Mouse (Mus musculus) kidney, embryonic 16.5 days (tissue): ENCODE measurements around the gene Ints11. TPM values are rescaled to one million over a fixed set of nuclear protein-coding genes. Genes with fewer than 3 reads are reported as not detected.

ENCODE experiments used
- ATAC-seq: fragments of 200-750 bp; cut with Nextera tagmentation; 2 replicates; pipeline ENCODE4 v1.8.0; 2017; ENCODE audit warnings: moderate TSS enrichment; ENCODE audit not compliant: low FRiP score, low TSS enrichment
- H3K27ac ChIP-seq: fragments of 300-500 bp; sonication (generic); 2 replicates; pipeline ENCODE4 v1.5.1; 2014; ENCODE audit warnings: low read length
- H3K27me3 ChIP-seq: fragments of 300-500 bp; sonication (generic); 2 replicates; pipeline ENCODE4 v1.6.1; 2014; ENCODE audit warnings: low read length, control low read depth, mixed read lengths; ENCODE audit not compliant: insufficient read depth
- H3K36me3 ChIP-seq: fragments of 300-500 bp; sonication (generic); 2 replicates; pipeline ENCODE4 v1.6.1; 2014; ENCODE audit warnings: low read length, control low read depth, mixed read lengths; ENCODE audit not compliant: insufficient read depth
- H3K4me1 ChIP-seq: fragments of 300-500 bp; sonication (generic); 2 replicates; pipeline ENCODE4 v1.6.1; 2014; ENCODE audit warnings: low read length, control low read depth, mixed read lengths; ENCODE audit not compliant: insufficient read depth
- H3K4me2 ChIP-seq: fragments of 300-500 bp; sonication (generic); replicated peaks from 2 replicates; pipeline ENCODE4 v1.6.1; 2014; ENCODE audit warnings: low read depth, low read length
- H3K4me3 ChIP-seq: fragments of 300-500 bp; sonication (generic); 2 replicates; pipeline ENCODE4 v1.5.1; 2014; ENCODE audit warnings: mild to moderate bottlenecking, low read length
- H3K9ac ChIP-seq: fragments of 300-500 bp; sonication (generic); replicated peaks from 2 replicates; pipeline ENCODE4 v1.6.1; 2014; ENCODE audit warnings: low read length
- H3K9me3 ChIP-seq: fragments of 300-500 bp; sonication (generic); 2 replicates; pipeline ENCODE4 v1.6.1; 2016; ENCODE audit warnings: low read length, control low read depth
- WGBS: fragments of 180-500 bp; shearing (Covaris S2); extraction: QIAGEN DNeasy Blood & Tissue Kit; methylation state at CpG from one replicate; pipeline ENCODE4 v1.1.7; 2014; 5-methylcytosine and 5-hydroxymethylcytosine counted together
- polyA plus RNA-seq: library from polyadenylated mRNA; unstranded; fragments of >200 nt; fragmentation: Nextera tagmentation; extraction: Ambion mirVana; gene quantifications from 2 replicates; pipeline ENCODE4 v1.2.1, GENCODE M21; 2015

The Ints11 gene
- polyA plus RNA-seq, 1 experiment from 2014 or later = 80.1 TPM

- H3K9me3 ChIP-seq = no peaks in the 10 kb centered on the region
- no peak overlapping the region for H3K9ac ChIP-seq
- H3K4me2 ChIP-seq = no peak overlapping the region
- peaks cover 18% of the 10 kb centered on the region for H3K4me1 ChIP-seq
- no peak for ATAC-seq
- peaks cover 51% of the 10 kb centered on the region for H3K36me3 ChIP-seq
- 93% methylated on average over 9 of the region's 9 CpGs for WGBS
- no peak overlapping the region for H3K27ac ChIP-seq
- H3K4me3 ChIP-seq = no peak overlapping the region
- H3K27me3 ChIP-seq = no peaks in the 10 kb centered on the region
These were observed 18.8 kb downstream of the Ints11 start for GRCm38 (mm10) chr4:155888181-155888580.

GRCm38 (mm10) chr4:155889316-155889715 is 20.0 kb downstream of the Ints11 start:
- Histone ChIP-seq H3K27me3 (no peaks in the 10 kb centered on the region), H3K4me3 (no peak overlapping the region), H3K36me3 (peaks cover 49% of the 10 kb centered on the region), H3K27ac (no peak overlapping the region), H3K4me2 (no peak overlapping the region), H3K9ac (no peak overlapping the region), H3K9me3 (no peaks in the 10 kb centered on the region), H3K4me1 (peaks cover 25% of the 10 kb centered on the region)
- 88% methylated on average over 5 of the region's 5 CpGs for WGBS
- ATAC-seq = no peak

GRCm38 (mm10) chr4:155891011-155891471 is 21.7 kb downstream of the Ints11 start:
- H3K36me3 ChIP-seq = peaks cover 36% of the 10 kb centered on the region
- H3K27ac ChIP-seq = 0 out of 2 replicates have a peak overlapping the region, but pooled peaks have one; percentile 20
- H3K4me1 ChIP-seq = peaks cover 37% of the 10 kb centered on the region
- peak overlapping the region; percentile 87 for H3K9ac ChIP-seq
- H3K4me3 ChIP-seq = peak overlapping the region; percentile 82
- under 1% methylated on average over 34 of the region's 34 CpGs for WGBS
- no peaks in the 10 kb centered on the region for H3K27me3 ChIP-seq
- H3K4me2 ChIP-seq = peak overlapping the region; percentile 97
- H3K9me3 ChIP-seq = no peaks in the 10 kb centered on the region
- ATAC-seq = peak; percentile 0; the same call in 1 of the 2 replicates

- Histone ChIP-seq H3K4me1 (peaks cover 37% of the 10 kb centered on the region), H3K9ac (peak within 1 kb of the TSS; percentile 87), H3K27me3 (no peaks in the 10 kb centered on the region), H3K27ac (peak within 1 kb of the TSS; percentile 97), H3K4me2 (peak within 1 kb of the TSS; percentile 97), H3K9me3 (no peaks in the 10 kb centered on the region), H3K36me3 (peaks cover 31% of the 10 kb centered on the region), H3K4me3 (peak within 1 kb of the TSS; percentile 82)
- peak; percentile 89 for ATAC-seq
- WGBS = under 1% methylated on average over 52 of the region's 52 CpGs
These were observed 22.2 kb downstream of the Ints11 start, which contains the start of the genes Pusl1 and Acap3 for GRCm38 (mm10) chr4:155891551-155892001. Gene Pusl1, minus strand, starts transcription at chr4:155891781. Gene Acap3, plus strand, starts transcription at chr4:155891822.

- Histone ChIP-seq H3K4me2 (peak overlapping the region; percentile 97), H3K27me3 (no peaks in the 10 kb centered on the region), H3K4me1 (peaks cover 37% of the 10 kb centered on the region), H3K9me3 (no peaks in the 10 kb centered on the region), H3K36me3 (peaks cover 30% of the 10 kb centered on the region), H3K4me3 (peak overlapping the region; percentile 82), H3K9ac (peak overlapping the region; percentile 87), H3K27ac (peak overlapping the region; percentile 97)
- WGBS = under 1% methylated on average over 56 of the region's 56 CpGs
- ATAC-seq = peak; percentile 91
These were observed 22.7 kb downstream of the Ints11 start for GRCm38 (mm10) chr4:155892017-155892416.

DNA sequence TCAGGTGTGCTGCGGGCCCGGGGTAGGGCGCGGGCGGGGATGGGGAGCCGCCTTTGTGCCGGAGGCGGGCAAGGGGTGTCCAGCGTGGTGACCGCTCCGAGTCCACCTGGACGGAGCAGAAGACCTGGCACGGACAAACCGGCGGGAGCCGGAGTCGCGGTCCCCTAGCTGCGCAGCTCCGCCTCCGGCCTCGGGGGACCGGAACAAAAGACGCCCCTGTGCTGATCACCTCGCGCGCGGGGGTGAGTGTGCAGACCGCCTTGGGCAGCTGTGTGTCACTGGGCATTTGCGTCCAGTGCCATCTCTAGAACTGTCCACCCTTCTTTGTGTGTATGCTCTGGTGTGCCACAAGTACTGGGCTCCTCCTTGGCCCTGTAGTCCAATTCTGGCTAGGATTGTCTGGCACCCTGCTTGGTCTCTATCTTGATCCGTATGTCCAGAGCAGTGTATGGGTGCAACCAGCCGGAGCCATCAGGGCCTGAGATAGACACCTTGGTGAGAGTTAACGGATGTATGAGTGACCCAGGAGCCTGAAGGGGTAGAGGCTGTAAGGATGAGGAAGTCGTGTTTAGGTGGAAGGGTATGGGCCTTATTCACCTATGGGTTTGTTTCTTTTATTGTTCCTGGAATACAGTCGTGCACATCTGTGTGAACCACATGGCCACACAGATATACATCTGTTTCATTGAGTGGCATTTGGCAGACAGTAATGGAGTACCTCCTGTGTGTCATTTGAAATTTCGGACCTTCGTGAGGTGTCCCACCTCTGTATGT is 23.3 kb downstream of the Ints11 start:
- H3K27ac ChIP-seq = peak overlapping the region; percentile 97
- peaks cover 25% of the 10 kb centered on the region for H3K36me3 ChIP-seq
- no peaks in the 10 kb centered on the region for H3K27me3 ChIP-seq
- peaks cover 37% of the 10 kb centered on the region for H3K4me1 ChIP-seq
- H3K9me3 ChIP-seq = no peaks in the 10 kb centered on the region
- peak overlapping the region; percentile 97 for H3K4me2 ChIP-seq
- 4% methylated on average over 37 of the region's 37 CpGs for WGBS
- H3K9ac ChIP-seq = peak overlapping the region; percentile 87
- peak; percentile 43; the same call in 1 of the 2 replicates for ATAC-seq
- peak overlapping the region; percentile 82 for H3K4me3 ChIP-seq

DNA sequence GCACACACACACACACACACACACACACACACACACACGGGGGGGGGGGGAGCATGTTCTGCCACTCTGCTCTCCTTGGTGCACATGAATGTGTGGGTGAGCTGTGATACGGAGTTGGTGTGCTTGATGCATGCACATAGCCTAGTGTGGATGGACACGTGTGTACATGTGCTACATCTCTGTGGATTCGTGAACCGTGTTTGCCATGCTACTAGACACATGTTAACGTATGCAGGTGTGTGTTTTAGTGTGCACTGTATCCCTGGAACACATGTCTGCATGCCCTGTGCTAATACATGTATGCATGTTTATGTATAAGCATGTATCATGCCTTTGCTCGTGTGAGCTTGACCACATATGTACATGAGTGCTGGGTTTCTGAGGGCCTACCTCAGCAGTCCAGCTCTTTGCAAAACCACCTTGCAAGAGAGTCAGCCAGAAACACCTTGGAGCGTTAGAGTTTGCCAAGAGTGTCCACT is 23.9 kb downstream of the Ints11 start:
- H3K36me3 ChIP-seq = peaks cover 18% of the 10 kb centered on the region
- peak overlapping the region; percentile 82 for H3K4me3 ChIP-seq
- peak overlapping the region; percentile 97 for H3K4me2 ChIP-seq
- H3K9ac ChIP-seq = peak overlapping the region; percentile 87
- no peaks in the 10 kb centered on the region for H3K27me3 ChIP-seq
- WGBS = 67% methylated on average over 8 of the region's 8 CpGs
- peaks cover 37% of the 10 kb centered on the region for H3K4me1 ChIP-seq
- no peak overlapping the region for H3K27ac ChIP-seq
- no peak for ATAC-seq
- H3K9me3 ChIP-seq = no peaks in the 10 kb centered on the region

GRCm38 (mm10) chr4:155894311-155894881 is 25.1 kb downstream of the Ints11 start:
- ATAC-seq = no peak
- no peak overlapping the region for H3K4me3 ChIP-seq
- WGBS = 37% methylated on average over 8 of the region's 8 CpGs

DNA sequence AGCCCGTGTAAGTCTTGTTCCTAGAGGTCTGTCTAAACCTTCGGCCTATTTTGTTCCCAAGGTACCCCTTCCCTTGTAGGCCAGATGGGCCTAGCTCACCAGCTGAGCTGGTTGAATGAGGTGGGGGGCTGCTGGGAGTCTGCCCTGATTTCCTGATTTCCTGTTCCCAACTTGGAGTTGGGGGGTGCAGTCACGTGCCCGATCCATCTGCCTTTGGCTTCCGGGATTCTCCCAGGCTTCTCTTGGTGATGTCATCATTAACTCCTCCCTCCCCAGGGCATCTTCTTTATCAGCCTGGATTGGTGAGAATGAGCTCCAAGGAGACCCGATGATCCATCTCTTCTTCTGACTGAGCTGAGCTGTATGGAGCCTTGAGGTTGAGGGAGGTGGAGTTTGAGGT is 25.9 kb downstream of the Ints11 start:
- Histone ChIP-seq H3K27me3 (no peaks in the 10 kb centered on the region), H3K4me3 (no peak overlapping the region), H3K36me3 (peaks cover 15% of the 10 kb centered on the region), H3K4me1 (peaks cover 33% of the 10 kb centered on the region), H3K9me3 (no peaks in the 10 kb centered on the region), H3K9ac (0 out of 2 replicates have a peak overlapping the region, but pooled peaks have one; percentile 28), H3K27ac (no peak overlapping the region), H3K4me2 (no peak overlapping the region; the same call in 1 of the 2 replicates)
- ATAC-seq = no peak
- WGBS = 40% methylated on average over 6 of the region's 6 CpGs

More at GRCm38 (mm10) chr4:155894311-155894881, 25.1 kb downstream of the Ints11 start:
- no peak overlapping the region for H3K9ac ChIP-seq
- H3K27me3 ChIP-seq = no peaks in the 10 kb centered on the region
- H3K9me3 ChIP-seq = no peaks in the 10 kb centered on the region
- H3K4me2 ChIP-seq = peak overlapping the region; percentile 7; the same call in 1 of the 2 replicates
- H3K4me1 ChIP-seq = peaks cover 37% of the 10 kb centered on the region
- H3K36me3 ChIP-seq = peaks cover 16% of the 10 kb centered on the region; the same call in 1 of the 2 replicates
- no peak overlapping the region for H3K27ac ChIP-seq
